Mouse (Mus musculus): ENCODE measurements around the gene Gm21988. TPM values are rescaled to one million over a fixed set of nuclear protein-coding genes. Genes with fewer than 3 reads are reported as not detected.

The Gm21988 gene
- total RNA-seq, 1 experiment: 2.4 TPM

DNA sequence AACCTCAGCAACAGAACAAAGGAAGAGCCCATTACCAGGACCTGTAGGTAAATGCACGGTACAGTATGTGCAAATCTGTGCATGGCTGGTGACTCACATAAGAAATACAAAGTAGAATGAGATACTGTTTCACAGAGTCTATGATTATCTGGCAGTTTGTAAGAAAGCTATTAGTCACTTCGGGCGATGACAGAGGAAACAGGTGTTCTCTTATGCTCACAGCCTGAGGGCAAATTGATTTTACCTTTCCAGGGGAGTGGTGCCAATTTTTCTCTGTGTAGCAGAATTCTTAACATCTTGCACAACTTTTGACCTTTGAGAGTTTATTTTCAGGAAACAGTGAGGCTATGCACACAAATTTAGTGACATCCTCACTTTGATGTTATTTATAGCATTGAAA, 45.1 kb upstream of the Gm21988 start:
- no peak overlapping the region for H3K9ac ChIP-seq (ENCODE audit: insufficient read depth, low read depth, low read length, poor library complexity, severe bottlenecking)
- no peaks in the 10 kb centered on the region for H3K9me3 ChIP-seq (ENCODE audit: control insufficient read depth, insufficient read depth, low read depth, low read length)
- in situ Hi-C loops (cut with MboI; ENCODE audit: low sequenced_read_pairs in 2 of 2, unreplicated experiment in 2 of 2): no loop called here
- H3K27ac ChIP-seq (ENCODE audit: insufficient read depth, low read depth, low read length, poor library complexity, severe bottlenecking): no peak overlapping the region
- TF ChIP-seq HCFC1 (IDR thresholded peaks at IDR 0.05; ENCODE audit: borderline replicate concordance, insufficient read depth, low read length) (no peak), MAFK (IDR thresholded peaks at IDR 0.05; ENCODE audit: insufficient read depth, low read depth, low read length) (no peak), ZC3H11A (IDR thresholded peaks at IDR 0.05; ENCODE audit: borderline replicate concordance, low read depth, low read length) (no peak), CHD2 (IDR thresholded peaks at IDR 0.05; ENCODE audit: low read depth, low read length) (no peak), ZNF384 (IDR thresholded peaks at IDR 0.05; ENCODE audit: low read depth, low read length) (no peak)
- no peak for DNase-seq (ENCODE audit: low read depth, low spot score)
- H3K36me3 ChIP-seq (ENCODE audit: control insufficient read depth, insufficient read depth, low read length, poor library complexity, severe bottlenecking): no peaks in the 10 kb centered on the region
- no peak overlapping the region for H3K4me3 ChIP-seq (ENCODE audit: insufficient read depth in 1 of 2, low read depth in 1 of 2, low read length in 2 of 2, poor library complexity in 1 of 2, severe bottlenecking in 1 of 2)
- peaks cover 0 to 2% of the 10 kb centered on the region in 2 experiments; a peak in 1 of 4 replicates for H3K4me1 ChIP-seq (ENCODE audit: control insufficient read depth in 2 of 2, insufficient read depth in 2 of 2, low read length in 2 of 2, poor library complexity in 1 of 2)

DNA sequence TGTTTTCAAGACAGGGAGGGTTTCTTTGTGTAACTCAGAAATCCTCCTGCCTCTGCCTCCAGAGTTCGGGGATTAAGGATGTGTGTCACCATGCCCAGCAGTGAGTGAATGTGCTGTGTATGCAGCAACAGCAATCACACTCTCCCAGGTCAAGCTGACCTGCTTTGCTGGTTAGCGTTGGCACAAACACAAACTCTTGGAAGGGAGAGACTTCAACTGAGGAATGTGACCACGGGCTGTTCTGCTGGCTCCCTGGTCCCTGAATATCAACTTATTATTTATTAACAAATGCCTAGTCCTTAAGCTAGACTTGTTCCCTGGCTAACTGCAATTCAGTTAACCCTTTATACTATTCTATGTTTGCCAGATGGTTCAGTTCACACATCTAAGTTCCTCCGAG, 44.0 kb upstream of the Gm21988 start:
- no peak for TF ChIP-seq CHD2 (IDR thresholded peaks at IDR 0.05; ENCODE audit: low read depth, low read length)
- no peak for TF ChIP-seq ZC3H11A (IDR thresholded peaks at IDR 0.05; ENCODE audit: borderline replicate concordance, low read depth, low read length)
- TF ChIP-seq ZNF384 (IDR thresholded peaks at IDR 0.05; ENCODE audit: low read depth, low read length): no peak
- no peak for TF ChIP-seq MAFK (IDR thresholded peaks at IDR 0.05; ENCODE audit: insufficient read depth, low read depth, low read length)
- TF ChIP-seq HCFC1 (IDR thresholded peaks at IDR 0.05; ENCODE audit: borderline replicate concordance, insufficient read depth, low read length): no peak
- H3K4me3 ChIP-seq (ENCODE audit: insufficient read depth in 1 of 2, low read depth in 1 of 2, low read length in 2 of 2, poor library complexity in 1 of 2, severe bottlenecking in 1 of 2): no peak overlapping the region
- H3K4me1 ChIP-seq (ENCODE audit: control insufficient read depth in 2 of 2, insufficient read depth in 2 of 2, low read length in 2 of 2, poor library complexity in 1 of 2): no peaks in the 10 kb centered on the region; a peak in 1 of 4 replicates
- H3K27ac ChIP-seq (ENCODE audit: insufficient read depth, low read depth, low read length, poor library complexity, severe bottlenecking): no peak overlapping the region
- no peaks in the 10 kb centered on the region for H3K36me3 ChIP-seq (ENCODE audit: control insufficient read depth, insufficient read depth, low read length, poor library complexity, severe bottlenecking)
- in situ Hi-C loops (cut with MboI; ENCODE audit: low sequenced_read_pairs in 2 of 2, unreplicated experiment in 2 of 2): no loop called here
- DNase-seq (ENCODE audit: low read depth, low spot score): no peak
- H3K9me3 ChIP-seq (ENCODE audit: control insufficient read depth, insufficient read depth, low read depth, low read length): no peaks in the 10 kb centered on the region
- H3K9ac ChIP-seq (ENCODE audit: insufficient read depth, low read depth, low read length, poor library complexity, severe bottlenecking): no peak overlapping the region

DNA sequence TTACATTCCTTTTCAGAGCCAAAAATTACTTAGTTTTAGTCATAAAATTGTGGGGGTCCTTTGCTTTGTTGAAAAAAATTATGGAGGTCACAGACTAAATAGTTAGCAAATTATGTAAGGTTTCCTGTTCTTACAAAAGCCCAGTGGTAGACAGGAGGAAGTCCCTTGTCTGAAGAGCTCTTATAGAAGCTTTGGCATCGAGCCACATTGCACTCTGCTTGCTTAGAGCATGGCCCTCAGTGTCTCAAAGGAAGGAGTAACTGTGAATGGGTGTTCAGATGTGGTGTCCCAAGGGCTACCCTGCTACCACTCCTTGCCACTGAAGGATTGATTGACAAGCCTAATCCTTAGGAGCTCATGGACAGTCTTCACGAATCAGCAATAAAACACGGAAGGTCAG, 40.8 kb upstream of the Gm21988 start:
- DNase-seq (ENCODE audit: low read depth, low spot score): no peak
- H3K9ac ChIP-seq (ENCODE audit: insufficient read depth, low read depth, low read length, poor library complexity, severe bottlenecking): no peak overlapping the region
- TF ChIP-seq ZNF384 (IDR thresholded peaks at IDR 0.05; ENCODE audit: low read depth, low read length) (no peak), ZC3H11A (IDR thresholded peaks at IDR 0.05; ENCODE audit: borderline replicate concordance, low read depth, low read length) (no peak), CHD2 (IDR thresholded peaks at IDR 0.05; ENCODE audit: low read depth, low read length) (no peak), MAFK (IDR thresholded peaks at IDR 0.05; ENCODE audit: insufficient read depth, low read depth, low read length) (no peak), HCFC1 (IDR thresholded peaks at IDR 0.05; ENCODE audit: borderline replicate concordance, insufficient read depth, low read length) (no peak)
- no peaks in the 10 kb centered on the region for H3K9me3 ChIP-seq (ENCODE audit: control insufficient read depth, insufficient read depth, low read depth, low read length)
- no peaks in the 10 kb centered on the region for H3K36me3 ChIP-seq (ENCODE audit: control insufficient read depth, insufficient read depth, low read length, poor library complexity, severe bottlenecking)
- no peaks in the 10 kb centered on the region; a peak in 1 of 4 replicates for H3K4me1 ChIP-seq (ENCODE audit: control insufficient read depth in 2 of 2, insufficient read depth in 2 of 2, low read length in 2 of 2, poor library complexity in 1 of 2)
- no peak overlapping the region for H3K27ac ChIP-seq (ENCODE audit: insufficient read depth, low read depth, low read length, poor library complexity, severe bottlenecking)
- H3K4me3 ChIP-seq (ENCODE audit: insufficient read depth in 1 of 2, low read depth in 1 of 2, low read length in 2 of 2, poor library complexity in 1 of 2, severe bottlenecking in 1 of 2): no peak overlapping the region
- in situ Hi-C loops (cut with MboI; ENCODE audit: low sequenced_read_pairs in 2 of 2, unreplicated experiment in 2 of 2): no loop called here

DNA sequence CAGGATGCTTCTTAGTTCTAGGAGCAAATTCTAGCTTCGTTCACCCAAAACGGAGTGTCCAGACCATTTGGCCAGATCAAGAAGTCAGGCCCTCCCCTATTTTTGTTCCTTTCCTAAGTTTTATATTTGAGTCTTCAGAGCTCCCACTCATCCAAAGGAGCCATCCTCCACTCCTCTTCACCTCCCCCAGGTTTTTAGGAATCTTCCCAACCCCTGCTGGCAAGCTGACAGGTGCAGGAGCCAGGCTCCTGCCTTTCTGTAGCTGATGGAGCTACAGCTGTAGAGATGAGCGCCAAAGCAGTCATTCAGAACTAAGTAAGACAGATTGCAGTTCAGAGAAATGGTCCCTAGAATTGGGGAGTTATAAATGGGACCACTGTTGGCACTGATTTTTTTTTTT, 39.3 kb upstream of the Gm21988 start:
- TF ChIP-seq HCFC1 (IDR thresholded peaks at IDR 0.05; ENCODE audit: borderline replicate concordance, insufficient read depth, low read length) (no peak), ZC3H11A (IDR thresholded peaks at IDR 0.05; ENCODE audit: borderline replicate concordance, low read depth, low read length) (no peak), CHD2 (IDR thresholded peaks at IDR 0.05; ENCODE audit: low read depth, low read length) (no peak), MAFK (IDR thresholded peaks at IDR 0.05; ENCODE audit: insufficient read depth, low read depth, low read length) (no peak), ZNF384 (IDR thresholded peaks at IDR 0.05; ENCODE audit: low read depth, low read length) (no peak)
- Histone ChIP-seq H3K4me1 (ENCODE audit: control insufficient read depth in 2 of 2, insufficient read depth in 2 of 2, low read length in 2 of 2, poor library complexity in 1 of 2) (no peaks in the 10 kb centered on the region), H3K36me3 (ENCODE audit: control insufficient read depth, insufficient read depth, low read length, poor library complexity, severe bottlenecking) (no peaks in the 10 kb centered on the region), H3K4me3 (ENCODE audit: insufficient read depth in 1 of 2, low read depth in 1 of 2, low read length in 2 of 2, poor library complexity in 1 of 2, severe bottlenecking in 1 of 2) (no peak overlapping the region), H3K9ac (ENCODE audit: insufficient read depth, low read depth, low read length, poor library complexity, severe bottlenecking) (no peak overlapping the region), H3K27ac (ENCODE audit: insufficient read depth, low read depth, low read length, poor library complexity, severe bottlenecking) (no peak overlapping the region), H3K9me3 (ENCODE audit: control insufficient read depth, insufficient read depth, low read depth, low read length) (no peaks in the 10 kb centered on the region)
- DNase-seq (ENCODE audit: low read depth, low spot score): no peak
- in situ Hi-C loops (cut with MboI; ENCODE audit: low sequenced_read_pairs in 2 of 2, unreplicated experiment in 2 of 2): no loop called here

DNA sequence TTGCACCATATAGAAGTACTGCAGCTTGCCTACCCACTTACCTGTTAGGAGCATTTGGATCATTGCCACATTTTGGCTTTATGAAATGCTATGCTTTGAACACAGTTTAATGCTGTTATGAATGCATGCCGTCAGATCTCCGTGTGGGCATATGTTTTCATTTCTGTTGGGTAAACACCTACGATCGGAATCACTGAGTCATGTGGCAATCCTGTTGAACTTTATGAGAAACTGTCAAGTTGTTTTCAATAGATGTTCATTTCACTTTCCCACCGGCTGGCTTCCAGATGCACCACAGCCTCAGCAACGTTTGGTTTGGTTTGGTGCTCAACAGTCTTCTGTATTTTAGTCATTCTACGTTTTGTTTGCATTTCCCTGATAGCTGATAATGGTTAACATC, 32.0 kb upstream of the Gm21988 start:
- Histone ChIP-seq H3K9me3 (ENCODE audit: control insufficient read depth, insufficient read depth, low read depth, low read length) (no peaks in the 10 kb centered on the region), H3K9ac (ENCODE audit: insufficient read depth, low read depth, low read length, poor library complexity, severe bottlenecking) (no peak overlapping the region), H3K36me3 (ENCODE audit: control insufficient read depth, insufficient read depth, low read length, poor library complexity, severe bottlenecking) (no peaks in the 10 kb centered on the region), H3K27ac (ENCODE audit: insufficient read depth, low read depth, low read length, poor library complexity, severe bottlenecking) (no peak overlapping the region), H3K4me3 (ENCODE audit: insufficient read depth in 1 of 2, low read depth in 1 of 2, low read length in 2 of 2, poor library complexity in 1 of 2, severe bottlenecking in 1 of 2) (no peak overlapping the region), H3K4me1 (ENCODE audit: control insufficient read depth in 2 of 2, insufficient read depth in 2 of 2, low read length in 2 of 2, poor library complexity in 1 of 2) (no peaks in the 10 kb centered on the region)
- TF ChIP-seq ZC3H11A (IDR thresholded peaks at IDR 0.05; ENCODE audit: borderline replicate concordance, low read depth, low read length): no peak
- TF ChIP-seq ZNF384 (IDR thresholded peaks at IDR 0.05; ENCODE audit: low read depth, low read length): no peak
- TF ChIP-seq CHD2 (IDR thresholded peaks at IDR 0.05; ENCODE audit: low read depth, low read length): no peak
- TF ChIP-seq HCFC1 (IDR thresholded peaks at IDR 0.05; ENCODE audit: borderline replicate concordance, insufficient read depth, low read length): no peak
- TF ChIP-seq MAFK (IDR thresholded peaks at IDR 0.05; ENCODE audit: insufficient read depth, low read depth, low read length): no peak
- in situ Hi-C loops (cut with MboI; ENCODE audit: low sequenced_read_pairs in 2 of 2, unreplicated experiment in 2 of 2): no loop called here
- DNase-seq (ENCODE audit: low read depth, low spot score): no peak
